Mouse (Mus musculus): Measurements from ENCODE around the gene Gpr62. TPM values are rescaled to one million over a fixed set of nuclear protein-coding genes. Genes with fewer than 3 reads are reported as not detected.

The Gpr62 gene
- polyA plus RNA-seq, 1 experiment = not detected

GRCm38 (mm10) chr9:106485076-106485475 lies 19.3 kb upstream of the Gpr62 start:
- Histone ChIP-seq H3K27ac (ENCODE audit: control insufficient read depth, insufficient read depth, low read depth, low read length, poor library complexity) (no peak overlapping the region), H3K4me1 (ENCODE audit: control insufficient read depth, insufficient read depth, low read length) (no peaks in the 10 kb centered on the region), H3K4me3 (replicated peaks; ENCODE audit: control insufficient read depth, low read depth, low read length) (no peak overlapping the region)
- TF ChIP-seq POLR2A (IDR thresholded peaks at IDR 0.05; ENCODE audit: borderline replicate concordance, control insufficient read depth, low read depth, low read length) (no peak), CTCF (IDR thresholded peaks at IDR 0.05; ENCODE audit: control insufficient read depth, insufficient read depth, low read length) (no peak)
- 82% methylated on average over 10 of the region's 10 CpGs for WGBS

GRCm38 (mm10) chr9:106483606-106484005 lies 17.9 kb upstream of the Gpr62 start:
- TF ChIP-seq CTCF (IDR thresholded peaks at IDR 0.05; ENCODE audit: control insufficient read depth, insufficient read depth, low read length) (no peak), POLR2A (IDR thresholded peaks at IDR 0.05; ENCODE audit: borderline replicate concordance, control insufficient read depth, low read depth, low read length) (no peak)
- no peak overlapping the region for H3K4me3 ChIP-seq (replicated peaks; ENCODE audit: control insufficient read depth, low read depth, low read length)
- WGBS = 93% methylated on average over 17 of the region's 17 CpGs
- H3K4me1 ChIP-seq (ENCODE audit: control insufficient read depth, insufficient read depth, low read length) = no peaks in the 10 kb centered on the region
- no peak overlapping the region for H3K27ac ChIP-seq (ENCODE audit: control insufficient read depth, insufficient read depth, low read depth, low read length, poor library complexity)

GRCm38 (mm10) chr9:106483136-106483535 lies 17.4 kb upstream of the Gpr62 start:
- 91% methylated on average over 10 of the region's 10 CpGs for WGBS
- TF ChIP-seq CTCF (IDR thresholded peaks at IDR 0.05; ENCODE audit: control insufficient read depth, insufficient read depth, low read length) = no peak
- TF ChIP-seq POLR2A (IDR thresholded peaks at IDR 0.05; ENCODE audit: borderline replicate concordance, control insufficient read depth, low read depth, low read length) = no peak

GRCm38 (mm10) chr9:106482578-106483115 lies 16.9 kb upstream of the Gpr62 start:
- no peak overlapping the region for H3K4me3 ChIP-seq (replicated peaks; ENCODE audit: control insufficient read depth, low read depth, low read length)
- WGBS = 87% methylated on average over 17 of the region's 17 CpGs
- TF ChIP-seq CTCF (IDR thresholded peaks at IDR 0.05; ENCODE audit: control insufficient read depth, insufficient read depth, low read length) (no peak), POLR2A (IDR thresholded peaks at IDR 0.05; ENCODE audit: borderline replicate concordance, control insufficient read depth, low read depth, low read length) (no peak)

More at GRCm38 (mm10) chr9:106483136-106483535, 17.4 kb upstream of the Gpr62 start:
- H3K4me3 ChIP-seq (replicated peaks; ENCODE audit: control insufficient read depth, low read depth, low read length) = no peak overlapping the region
- no peaks in the 10 kb centered on the region; the same call in 1 of the 2 replicates for H3K4me1 ChIP-seq (ENCODE audit: control insufficient read depth, insufficient read depth, low read length)
- no peak overlapping the region for H3K27ac ChIP-seq (ENCODE audit: control insufficient read depth, insufficient read depth, low read depth, low read length, poor library complexity)

GRCm38 (mm10) chr9:106481676-106482075 lies 15.9 kb upstream of the Gpr62 start:
- Histone ChIP-seq H3K4me1 (ENCODE audit: control insufficient read depth, insufficient read depth, low read length) (no peaks in the 10 kb centered on the region; the same call in 1 of the 2 replicates), H3K4me3 (replicated peaks; ENCODE audit: control insufficient read depth, low read depth, low read length) (no peak overlapping the region), H3K27ac (ENCODE audit: control insufficient read depth, insufficient read depth, low read depth, low read length, poor library complexity) (no peak overlapping the region)
- WGBS = 87% methylated on average over 13 of the region's 13 CpGs
- no peak for TF ChIP-seq POLR2A (IDR thresholded peaks at IDR 0.05; ENCODE audit: borderline replicate concordance, control insufficient read depth, low read depth, low read length)
- no peak for TF ChIP-seq CTCF (IDR thresholded peaks at IDR 0.05; ENCODE audit: control insufficient read depth, insufficient read depth, low read length)

More at GRCm38 (mm10) chr9:106482578-106483115, 16.9 kb upstream of the Gpr62 start:
- Histone ChIP-seq H3K27ac (ENCODE audit: control insufficient read depth, insufficient read depth, low read depth, low read length, poor library complexity) (no peak overlapping the region), H3K4me1 (ENCODE audit: control insufficient read depth, insufficient read depth, low read length) (no peaks in the 10 kb centered on the region; the same call in 1 of the 2 replicates)

- no peak overlapping the region for H3K4me3 ChIP-seq (replicated peaks; ENCODE audit: control insufficient read depth, low read depth, low read length)
- H3K27ac ChIP-seq (ENCODE audit: control insufficient read depth, insufficient read depth, low read depth, low read length, poor library complexity) = no peak overlapping the region
- 40% methylated on average over 15 of the region's 15 CpGs for WGBS
- TF ChIP-seq POLR2A (IDR thresholded peaks at IDR 0.05; ENCODE audit: borderline replicate concordance, control insufficient read depth, low read depth, low read length) (no peak), CTCF (IDR thresholded peaks at IDR 0.05; ENCODE audit: control insufficient read depth, insufficient read depth, low read length) (no peak)
- no peaks in the 10 kb centered on the region; the same call in 1 of the 2 replicates for H3K4me1 ChIP-seq (ENCODE audit: control insufficient read depth, insufficient read depth, low read length)
Measured at GRCm38 (mm10) chr9:106481075-106481474, 15.3 kb upstream of the Gpr62 start.

- Histone ChIP-seq H3K4me3 (replicated peaks; ENCODE audit: control insufficient read depth, low read depth, low read length) (no peak overlapping the region), H3K27ac (ENCODE audit: control insufficient read depth, insufficient read depth, low read depth, low read length, poor library complexity) (no peak overlapping the region), H3K4me1 (ENCODE audit: control insufficient read depth, insufficient read depth, low read length) (no peaks in the 10 kb centered on the region; the same call in 1 of the 2 replicates)
- no peak for TF ChIP-seq CTCF (IDR thresholded peaks at IDR 0.05; ENCODE audit: control insufficient read depth, insufficient read depth, low read length)
- no peak for TF ChIP-seq POLR2A (IDR thresholded peaks at IDR 0.05; ENCODE audit: borderline replicate concordance, control insufficient read depth, low read depth, low read length)
- 84% methylated on average over 7 of the region's 7 CpGs for WGBS
Measured at GRCm38 (mm10) chr9:106480541-106480940, 14.8 kb upstream of the Gpr62 start.

- no peaks in the 10 kb centered on the region; the same call in 1 of the 2 replicates for H3K4me1 ChIP-seq (ENCODE audit: control insufficient read depth, insufficient read depth, low read length)
- WGBS = 68% methylated on average over 9 of the region's 9 CpGs
- TF ChIP-seq POLR2A (IDR thresholded peaks at IDR 0.05; ENCODE audit: borderline replicate concordance, control insufficient read depth, low read depth, low read length) (no peak), CTCF (IDR thresholded peaks at IDR 0.05; ENCODE audit: control insufficient read depth, insufficient read depth, low read length) (no peak)
- no peak overlapping the region for H3K4me3 ChIP-seq (replicated peaks; ENCODE audit: control insufficient read depth, low read depth, low read length)
- no peak overlapping the region for H3K27ac ChIP-seq (ENCODE audit: control insufficient read depth, insufficient read depth, low read depth, low read length, poor library complexity)
Measured at GRCm38 (mm10) chr9:106478101-106478500, 12.4 kb upstream of the Gpr62 start.
